Mouse (Mus musculus): ENCODE results near the gene Pex16.

Gene Pex16

GRCm38 (mm10) chr2:92408309-92409045 lies 34.0 kb downstream of the Pex16 start:
- no peak for DNase-seq (ENCODE audit: extremely low read depth, insufficient read length, low spot score)

DNA sequence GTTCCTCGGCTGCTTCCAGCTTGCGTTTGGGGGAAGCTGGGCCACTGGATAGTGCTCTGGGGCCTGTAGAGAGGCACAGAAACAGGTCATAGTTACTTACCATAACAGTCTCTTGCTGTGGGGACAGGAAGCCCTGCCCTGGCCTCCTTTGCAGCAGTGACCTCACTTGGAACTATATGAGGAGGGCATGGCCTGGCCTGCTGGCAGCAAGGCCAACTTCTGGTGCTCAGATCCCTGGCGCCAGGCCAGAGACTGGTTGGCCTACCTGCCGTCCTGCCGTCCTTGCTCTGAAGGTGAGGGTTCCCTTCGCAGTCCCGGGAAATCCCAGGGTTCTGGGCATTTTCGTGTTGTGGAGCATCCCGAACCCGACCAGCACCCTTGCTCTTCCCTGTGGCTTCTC lies 37.2 kb downstream of the Pex16 start:
- DNase-seq (ENCODE audit: extremely low read depth, insufficient read length, low spot score): no peak

DNA sequence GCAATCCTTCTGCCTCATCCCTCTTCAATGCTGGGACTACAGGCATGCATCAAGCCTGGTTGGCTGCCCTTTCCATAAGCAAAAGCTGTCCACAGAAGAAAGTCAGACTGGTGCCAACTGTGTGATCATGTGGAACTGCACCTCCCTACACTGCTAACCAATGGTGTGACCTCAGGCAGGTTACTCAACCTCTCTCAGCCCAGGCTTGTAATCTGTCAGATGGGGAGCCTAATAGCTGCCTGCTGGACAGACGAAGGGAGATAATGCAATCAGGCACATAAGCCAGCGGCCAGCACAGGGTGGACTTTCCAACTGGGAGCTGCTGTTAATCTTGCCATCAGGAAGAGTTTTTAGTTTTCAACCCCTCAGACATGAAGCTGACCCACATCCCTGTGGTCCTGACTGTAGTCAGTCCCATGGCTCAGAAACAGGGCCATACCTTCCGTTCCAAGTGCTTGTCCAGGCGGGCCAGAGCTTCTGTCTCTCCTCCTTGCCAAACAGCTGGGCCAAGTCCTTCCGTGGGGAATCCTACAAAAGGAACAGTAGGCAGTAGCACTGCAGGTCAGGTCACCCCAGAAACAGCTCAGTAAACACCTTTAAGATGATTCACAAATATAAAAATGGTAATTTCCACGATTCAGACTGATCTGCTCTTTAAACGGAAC lies 47.4 kb downstream of the Pex16 start:
- DNase-seq (ENCODE audit: extremely low read depth, insufficient read length, low spot score): no peak

DNA sequence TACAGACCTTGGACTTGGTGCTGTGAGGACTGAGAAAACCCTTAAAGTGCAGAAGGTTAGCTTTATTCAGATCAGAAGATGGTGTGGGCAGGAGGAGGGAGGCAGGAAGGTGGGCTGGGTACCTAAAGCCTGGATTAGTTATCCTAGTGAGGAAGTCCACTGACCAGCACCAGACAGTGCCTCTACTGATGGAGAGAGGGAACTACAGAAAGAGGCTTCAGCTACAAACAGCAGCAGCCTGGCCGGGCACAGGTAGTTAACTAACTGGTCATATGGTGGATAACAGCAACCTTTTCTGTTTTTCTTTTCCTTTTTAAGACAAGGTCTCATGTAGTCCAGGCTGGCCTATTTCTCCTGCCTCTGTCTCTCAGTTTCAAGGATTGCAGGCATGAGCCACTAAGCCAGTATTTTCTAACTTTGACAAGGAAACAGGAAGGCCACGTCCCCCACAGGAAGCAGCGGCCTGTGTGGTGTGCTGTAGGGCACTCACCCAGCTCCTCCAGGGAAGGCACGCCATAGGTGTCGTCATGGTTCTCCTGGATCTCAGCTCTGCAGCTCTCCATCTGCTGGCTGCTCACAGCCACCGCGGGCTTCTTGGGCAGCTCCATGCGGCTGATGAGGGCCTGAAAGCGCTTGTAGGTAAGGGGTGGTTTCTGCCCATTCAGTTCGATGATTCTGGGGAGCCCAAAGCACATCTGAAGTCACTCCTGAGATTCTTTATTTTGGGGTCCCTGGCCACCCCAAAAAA lies 48.1 kb downstream of the Pex16 start:
- DNase-seq (ENCODE audit: extremely low read depth, insufficient read length, low spot score): no peak

DNA sequence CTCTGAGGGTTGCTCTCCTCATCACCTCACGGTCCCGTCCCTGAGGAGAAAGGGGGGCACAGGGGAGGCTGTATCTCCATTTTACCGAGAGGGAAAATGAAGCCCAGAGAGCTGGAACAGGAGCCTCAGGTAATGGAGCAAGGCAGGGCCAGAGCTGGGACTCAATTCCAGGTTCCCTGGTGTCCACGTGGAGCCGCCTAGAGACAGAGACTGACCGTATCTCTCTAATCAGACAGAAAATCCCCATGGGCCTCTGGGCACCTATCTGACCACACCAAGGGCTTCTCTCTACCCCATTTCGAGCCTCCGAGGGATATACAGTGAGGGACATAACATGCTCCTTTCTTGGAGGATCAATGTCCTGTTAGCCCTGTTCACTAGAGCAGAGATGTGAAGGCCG lies 48.7 kb downstream of the Pex16 start:
- no peak for DNase-seq (ENCODE audit: extremely low read depth, insufficient read length, low spot score)

GRCm38 (mm10) chr2:92423702-92424461 lies 49.4 kb downstream of the Pex16 start:
- DNase-seq (ENCODE audit: extremely low read depth, insufficient read length, low spot score): peak; percentile 28

- DNase-seq (ENCODE audit: extremely low read depth, insufficient read length, low spot score): no peak
Observed at GRCm38 (mm10) chr2:92424462-92425308, 50.2 kb downstream of the Pex16 start.

- no peak for DNase-seq (ENCODE audit: extremely low read depth, insufficient read length, low spot score)
Observed at GRCm38 (mm10) chr2:92425366-92425765, 50.9 kb downstream of the Pex16 start.

DNA sequence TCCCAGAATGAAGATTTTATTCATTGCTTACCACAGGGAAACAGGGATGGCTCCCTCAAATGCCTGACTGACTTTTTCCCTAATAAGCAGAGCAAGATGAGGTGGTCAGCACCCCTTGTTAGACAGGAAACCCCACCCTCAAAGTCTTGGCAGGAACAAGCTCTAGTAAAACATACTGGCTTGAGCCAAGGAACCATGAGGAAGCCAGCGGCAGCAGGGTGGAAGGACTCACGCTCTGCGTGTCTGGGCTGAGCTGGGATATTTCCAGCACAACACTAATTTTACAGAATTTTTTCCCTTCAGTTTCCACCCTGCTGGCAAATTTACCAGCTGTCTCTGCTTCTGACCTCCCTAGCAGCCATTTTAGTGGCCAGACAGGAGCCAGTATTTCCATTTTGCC lies 52.0 kb downstream of the Pex16 start:
- DNase-seq (ENCODE audit: extremely low read depth, insufficient read length, low spot score): no peak

GRCm38 (mm10) chr2:92427882-92428281 lies 53.4 kb downstream of the Pex16 start:
- DNase-seq (ENCODE audit: extremely low read depth, insufficient read length, low spot score): no peak

GRCm38 (mm10) chr2:92430089-92430488 lies 55.6 kb downstream of the Pex16 start:
- DNase-seq (ENCODE audit: extremely low read depth, insufficient read length, low spot score): no peak

All from 3134 (cell line).